Mouse (Mus musculus): Measurements from ENCODE around the gene Rbm43. TPM values are rescaled to one million over a fixed set of nuclear protein-coding genes. Genes with fewer than 3 reads are reported as not detected.

Rbm43 gene
- polyA plus RNA-seq (2017; shearing (Covaris generic)), result 50.1 TPM

GRCm38 (mm10) chr2:51934574-51935334, at the start of gene Rbm43:
Rbm43 (minus strand) TSS chr2:51935163.

GRCm38 (mm10) chr2:51973410-51973968, 38.5 kb upstream of the Rbm43 start, which contains the start of gene Nmi:
Nmi (minus strand) TSS chr2:51973494.

Other genes starting within 250 kb of the Rbm43 start
- 172 TPM for gene Nmi, start 38.3 kb upstream of the Rbm43 start, polyA plus RNA-seq (2017; shearing (Covaris generic))
- gene Tnfaip6, start 102.8 kb upstream of the Rbm43 start, polyA plus RNA-seq (2017; shearing (Covaris generic)), result not detected
- gene Rif1, start 137.7 kb upstream of the Rbm43 start, polyA plus RNA-seq (2017; shearing (Covaris generic)), result 112 TPM